11 mouse cellular contexts compared by ENCODE assay signal in genomic region chr5:5510304-5510887, GRCm38 (mm10). TPM values are rescaled to one million over a fixed set of nuclear protein-coding genes. Genes with fewer than 3 reads are reported as not detected.
A peak's percentile ranks its signal among the peaks of the same experiment; 100 is the strongest.
DNase-seq lines count a peak whose midpoint lies in the region.
"Had no signal": no experiment of that assay in that cellular context is flagged by ENCODE, and none has a peak within 500 bp of the region (broad histone marks: within the 10 kb centered on the region; RNA-seq: fewer than 3 reads in every experiment).

No protein-coding gene starts in this region.

- DNase-seq in cerebellum, adult 9-10 months = peak; percentile 52
- DNase-seq in cerebellum, postnatal 4 days (ENCODE audit: low spot score in 2 of 2) = no peak
- peak; percentile 39 for DNase-seq in kidney, postnatal 10 days
- no peak for DNase-seq in kidney, adult 8-10 months
- DNase-seq in cerebellum, postnatal 10 days = peak; percentile 60
- DNase-seq in retina, embryonic 14.5 days (ENCODE audit: low spot score) = peak; percentile 56
- DNase-seq in adrenal gland, postnatal 36 days = no peak
- no peak for DNase-seq in urinary bladder, postnatal 10 days (ENCODE audit: low spot score)
- DNase-seq: adrenal gland, postnatal 25 days; B cell, adult 2 months; liver, postnatal 0 days had no signal

RNA-seq across cellular contexts. Expression of gene Cldn12, which starts 4.4 kb away (rescaled TPM):
- total RNA-seq in adrenal gland, postnatal 36 days (2021) = 10 to 100 TPM; 15.0 to 23.7 TPM

RNA-seq across cellular contexts. Expression of gene 1700015F17Rik, which starts 31.5 kb away (rescaled TPM):
- not detected for total RNA-seq in adrenal gland, postnatal 36 days (2021)
- total RNA-seq: adrenal gland, postnatal 25 days had no signal

RNA-seq across cellular contexts. Expression of gene Gtpbp10, which starts 48.9 kb away (rescaled TPM):
- 10 to 100 TPM; 12.5 to 15.8 TPM for total RNA-seq in adrenal gland, postnatal 36 days (2021)

Comparison
In these comparisons a context has a peak if more than half of its experiments do, and no peak if none do; other contexts are left out.
1. DNase-seq: peak in cerebellum, adult 9-10 months (single experiment), kidney, postnatal 10 days (single experiment), cerebellum, postnatal 10 days (2 of 2) and retina, embryonic 14.5 days (single experiment); none in cerebellum, postnatal 4 days (0 of 2), kidney, adult 8-10 months (0 of 2), adrenal gland, postnatal 36 days (0 of 2) and urinary bladder, postnatal 10 days (single experiment).